Mouse (Mus musculus) hindbrain, embryonic 15.5 days (tissue): ENCODE data around the gene Nt5c3b. TPM values are rescaled to one million over a fixed set of nuclear protein-coding genes. Genes with fewer than 3 reads are reported as not detected.

Source experiments
- ATAC-seq: fragments of 200-750 bp; cut with Nextera tagmentation; 2 replicates; pipeline ENCODE4 v1.8.0; 2017; ENCODE audit warnings: low read depth, moderate number of reproducible peaks, moderate TSS enrichment; ENCODE audit not compliant: low FRiP score
- H3K27ac ChIP-seq: fragments of 300-500 bp; sonication (generic); replicated peaks from 2 replicates; pipeline ENCODE4 v1.5.1; 2015; ENCODE audit warnings: mild to moderate bottlenecking, inconsistent platforms
- H3K27me3 ChIP-seq: fragments of 300-500 bp; sonication (generic); 2 replicates; pipeline ENCODE4 v1.6.1; 2015; ENCODE audit warnings: control low read depth, inconsistent platforms
- H3K36me3 ChIP-seq: fragments of 300-500 bp; sonication (generic); 2 replicates; pipeline ENCODE4 v1.6.1; 2015; ENCODE audit warnings: control low read depth, inconsistent platforms
- H3K4me1 ChIP-seq: fragments of 300-500 bp; sonication (generic); replicated peaks from 2 replicates; pipeline ENCODE4 v1.6.1; 2015; ENCODE audit warnings: control low read depth, inconsistent platforms
- H3K4me2 ChIP-seq: fragments of 300-500 bp; sonication (generic); 2 replicates; pipeline ENCODE4 v1.6.1; 2015; ENCODE audit warnings: moderate library complexity, mild to moderate bottlenecking, inconsistent platforms
- H3K4me3 ChIP-seq: fragments of 300-500 bp; sonication (generic); 2 replicates; pipeline ENCODE4 v1.5.1; 2015; ENCODE audit warnings: mild to moderate bottlenecking, inconsistent platforms
- H3K9ac ChIP-seq: fragments of 300-500 bp; sonication (generic); 2 replicates; pipeline ENCODE4 v1.6.1; 2015; ENCODE audit warnings: inconsistent platforms
- H3K9me3 ChIP-seq: fragments of 300-500 bp; sonication (generic); 2 replicates; pipeline ENCODE4 v1.6.1; 2016; ENCODE audit warnings: control low read depth, inconsistent platforms
- WGBS: fragments of 180-500 bp; shearing (Covaris S2); methylation state at CpG from one replicate; pipeline ENCODE4 v1.1.7; 2015; 5-methylcytosine and 5-hydroxymethylcytosine counted together
- microRNA-seq: library from miRNA; unstranded; fragments of <30 nt; microRNA quantifications from one replicate; pipeline ENCODE4, GENCODE M21; 2016
- polyA plus RNA-seq: library from polyadenylated mRNA; unstranded; fragments of >200 nt; fragmentation: Nextera tagmentation; extraction: Ambion mirVana; gene quantifications from 2 replicates; pipeline ENCODE4 v1.2.1, GENCODE M21; 2015

Nt5c3b gene
- polyA plus RNA-seq, 1 experiment from 2014 or later: 112 TPM

GRCm38 (mm10) chr11:100386586-100386985 is 55.0 kb downstream of the Nt5c3b start:
- ATAC-seq: no peak

GRCm38 (mm10) chr11:100385016-100385415 is 56.6 kb downstream of the Nt5c3b start:
- Histone ChIP-seq H3K27ac (no peak overlapping the region), H3K9ac (no peak overlapping the region), H3K9me3 (no peaks in the 10 kb centered on the region), H3K27me3 (no peaks in the 10 kb centered on the region), H3K36me3 (peaks cover 50% of the 10 kb centered on the region), H3K4me2 (no peak overlapping the region), H3K4me1 (peaks cover 13% of the 10 kb centered on the region), H3K4me3 (no peak overlapping the region)
- ATAC-seq: no peak
- 91% methylated on average over 3 of the region's 3 CpGs for WGBS

More at GRCm38 (mm10) chr11:100386586-100386985, 55.0 kb downstream of the Nt5c3b start:
- Histone ChIP-seq H3K36me3 (peaks cover 37% of the 10 kb centered on the region), H3K4me1 (peaks cover 22% of the 10 kb centered on the region), H3K27me3 (no peaks in the 10 kb centered on the region), H3K4me3 (no peak overlapping the region), H3K4me2 (no peak overlapping the region), H3K9ac (no peak overlapping the region), H3K27ac (no peak overlapping the region), H3K9me3 (no peaks in the 10 kb centered on the region)
- WGBS: 49% methylated on average over 5 of the region's 5 CpGs

- Histone ChIP-seq H3K4me1 (peaks cover 1% of the 10 kb centered on the region), H3K27ac (no peak overlapping the region), H3K36me3 (peaks cover 65% of the 10 kb centered on the region), H3K9me3 (no peaks in the 10 kb centered on the region), H3K27me3 (no peaks in the 10 kb centered on the region), H3K9ac (no peak overlapping the region), H3K4me2 (no peak overlapping the region), H3K4me3 (no peak overlapping the region)
- no peak for ATAC-seq
- WGBS: 79% methylated on average over 6 of the region's 6 CpGs
Measured at GRCm38 (mm10) chr11:100382682-100383081, 58.9 kb downstream of the Nt5c3b start.

GRCm38 (mm10) chr11:100379311-100379710 is 62.3 kb downstream of the Nt5c3b start:
- Histone ChIP-seq H3K27me3 (no peaks in the 10 kb centered on the region), H3K4me2 (no peak overlapping the region), H3K4me1 (no peaks in the 10 kb centered on the region), H3K9me3 (no peaks in the 10 kb centered on the region), H3K27ac (no peak overlapping the region), H3K4me3 (no peak overlapping the region), H3K36me3 (peaks cover 73% of the 10 kb centered on the region), H3K9ac (no peak overlapping the region)
- 88% methylated on average over 4 of the region's 4 CpGs for WGBS
- ATAC-seq: no peak

- 92% methylated on average over 5 of the region's 5 CpGs for WGBS
- ATAC-seq: no peak
- no peak overlapping the region for H3K4me3 ChIP-seq
- no peaks in the 10 kb centered on the region for H3K4me1 ChIP-seq
- no peaks in the 10 kb centered on the region for H3K27me3 ChIP-seq
- no peak overlapping the region for H3K4me2 ChIP-seq
- no peaks in the 10 kb centered on the region for H3K9me3 ChIP-seq
- H3K27ac ChIP-seq: no peak overlapping the region
- no peak overlapping the region for H3K9ac ChIP-seq
- peaks cover 76% of the 10 kb centered on the region for H3K36me3 ChIP-seq
Measured at GRCm38 (mm10) chr11:100378446-100378845, 63.2 kb downstream of the Nt5c3b start.

GRCm38 (mm10) chr11:100377989-100378388 is 63.6 kb downstream of the Nt5c3b start:
- Histone ChIP-seq H3K4me2 (no peak overlapping the region), H3K36me3 (peaks cover 76% of the 10 kb centered on the region), H3K9ac (no peak overlapping the region), H3K9me3 (no peaks in the 10 kb centered on the region), H3K4me3 (no peak overlapping the region), H3K27ac (no peak overlapping the region), H3K27me3 (no peaks in the 10 kb centered on the region), H3K4me1 (no peaks in the 10 kb centered on the region)
- 98% methylated on average over 14 of the region's 14 CpGs for WGBS
- ATAC-seq: no peak

GRCm38 (mm10) chr11:100376746-100377389 is 64.7 kb downstream of the Nt5c3b start:
- no peak overlapping the region for H3K9ac ChIP-seq
- H3K36me3 ChIP-seq: peaks cover 72% of the 10 kb centered on the region
- H3K27me3 ChIP-seq: no peaks in the 10 kb centered on the region
- no peaks in the 10 kb centered on the region for H3K9me3 ChIP-seq
- H3K4me2 ChIP-seq: no peak overlapping the region
- H3K27ac ChIP-seq: no peak overlapping the region
- 92% methylated on average over 21 of the region's 21 CpGs for WGBS
- ATAC-seq: no peak
- no peaks in the 10 kb centered on the region for H3K4me1 ChIP-seq
- no peak overlapping the region for H3K4me3 ChIP-seq

- Histone ChIP-seq H3K4me2 (no peak overlapping the region), H3K4me1 (no peaks in the 10 kb centered on the region), H3K27ac (no peak overlapping the region), H3K27me3 (no peaks in the 10 kb centered on the region), H3K4me3 (no peak overlapping the region), H3K9ac (no peak overlapping the region), H3K9me3 (no peaks in the 10 kb centered on the region), H3K36me3 (peaks cover 65% of the 10 kb centered on the region)
- 75% methylated on average over 4 of the region's 4 CpGs for WGBS
- no peak for ATAC-seq
Measured at GRCm38 (mm10) chr11:100376005-100376404, 65.6 kb downstream of the Nt5c3b start.

- ATAC-seq: no peak
- H3K9me3 ChIP-seq: no peaks in the 10 kb centered on the region
- H3K27me3 ChIP-seq: no peaks in the 10 kb centered on the region
- 86% methylated on average over 9 of the region's 9 CpGs for WGBS
- no peak overlapping the region for H3K4me2 ChIP-seq
- no peaks in the 10 kb centered on the region for H3K4me1 ChIP-seq
- H3K27ac ChIP-seq: no peak overlapping the region
- no peak overlapping the region for H3K9ac ChIP-seq
- H3K36me3 ChIP-seq: peaks cover 57% of the 10 kb centered on the region
- H3K4me3 ChIP-seq: no peak overlapping the region
Measured at GRCm38 (mm10) chr11:100375127-100375526, 66.5 kb downstream of the Nt5c3b start.

Small RNA genes lying within 50 kb of the gene (microRNA-seq; reads per million reads assigned to microRNA genes)
- gene Gm27374 (not detected), gene Mir7116 (0.87 reads per million)

Other genes starting within 250 kb of the Nt5c3b start
- not detected in 2 replicates for gene Krt9, start 248.6 kb downstream of the Nt5c3b start, polyA plus RNA-seq
- gene Krt14, start 234.3 kb downstream of the Nt5c3b start, polyA plus RNA-seq: 0.24 and 0.40 TPM in 2 replicates
- gene Krt16, start 192.9 kb downstream of the Nt5c3b start, polyA plus RNA-seq: not detected in 2 replicates
- gene Krt17, start 180.8 kb downstream of the Nt5c3b start, polyA plus RNA-seq: 0.18 and 0.39 TPM in 2 replicates
- not detected in 2 replicates for gene Krt42, start 171.9 kb downstream of the Nt5c3b start, polyA plus RNA-seq
- gene Eif1, start 121.9 kb downstream of the Nt5c3b start, polyA plus RNA-seq: 1,215 and 1,231 TPM in 2 replicates
- 0.38 TPM in 1 of 2 replicates, not detected in the other for gene Gast, start 107.4 kb downstream of the Nt5c3b start, polyA plus RNA-seq
- gene Hap1, start 85.7 kb downstream of the Nt5c3b start, polyA plus RNA-seq: 253 and 256 TPM in 2 replicates
- gene Jup, start 44.0 kb downstream of the Nt5c3b start, polyA plus RNA-seq: 73.2 and 78.1 TPM in 2 replicates
- gene P3h4, start 27.0 kb downstream of the Nt5c3b start, polyA plus RNA-seq: 21.2 and 25.5 TPM in 2 replicates
- gene Fkbp10, start 26.1 kb downstream of the Nt5c3b start, polyA plus RNA-seq: 26.6 and 27.1 TPM in 2 replicates
- 0.77 and 1.0 TPM in 2 replicates for gene Klhl10, start 109 bp upstream of the Nt5c3b start, polyA plus RNA-seq
- 9.8 and 11.1 TPM in 2 replicates for gene Klhl11, start 30.9 kb upstream of the Nt5c3b start, polyA plus RNA-seq
- gene Acly, start 86.2 kb upstream of the Nt5c3b start, polyA plus RNA-seq: 228 and 230 TPM in 2 replicates
- gene Ttc25, start 103.8 kb upstream of the Nt5c3b start, polyA plus RNA-seq: 2.6 and 2.7 TPM in 2 replicates
- 60.1 and 61.3 TPM in 2 replicates for gene Cnp, start 133.1 kb upstream of the Nt5c3b start, polyA plus RNA-seq
- gene Nkiras2, start 177.4 kb upstream of the Nt5c3b start, polyA plus RNA-seq: 96.2 and 104 TPM in 2 replicates
- gene Dnajc7, start 178.4 kb upstream of the Nt5c3b start, polyA plus RNA-seq: 278 and 296 TPM in 2 replicates